Mouse (Mus musculus): ENCODE measurements around the gene Dmac2. TPM values are rescaled to one million over a fixed set of nuclear protein-coding genes. Genes with fewer than 3 reads are reported as not detected.
"Not testable (repeated sequence)": the region's sequence is repeated elsewhere in the genome, so short reads cannot be mapped to it uniquely, and the experiment has no call there.

Dmac2 gene
- polyA plus RNA-seq (2014; fragmentation: Nextera tagmentation; extraction: Ambion mirVana), result 23.3 and 24.8 TPM in 2 replicates

DNA sequence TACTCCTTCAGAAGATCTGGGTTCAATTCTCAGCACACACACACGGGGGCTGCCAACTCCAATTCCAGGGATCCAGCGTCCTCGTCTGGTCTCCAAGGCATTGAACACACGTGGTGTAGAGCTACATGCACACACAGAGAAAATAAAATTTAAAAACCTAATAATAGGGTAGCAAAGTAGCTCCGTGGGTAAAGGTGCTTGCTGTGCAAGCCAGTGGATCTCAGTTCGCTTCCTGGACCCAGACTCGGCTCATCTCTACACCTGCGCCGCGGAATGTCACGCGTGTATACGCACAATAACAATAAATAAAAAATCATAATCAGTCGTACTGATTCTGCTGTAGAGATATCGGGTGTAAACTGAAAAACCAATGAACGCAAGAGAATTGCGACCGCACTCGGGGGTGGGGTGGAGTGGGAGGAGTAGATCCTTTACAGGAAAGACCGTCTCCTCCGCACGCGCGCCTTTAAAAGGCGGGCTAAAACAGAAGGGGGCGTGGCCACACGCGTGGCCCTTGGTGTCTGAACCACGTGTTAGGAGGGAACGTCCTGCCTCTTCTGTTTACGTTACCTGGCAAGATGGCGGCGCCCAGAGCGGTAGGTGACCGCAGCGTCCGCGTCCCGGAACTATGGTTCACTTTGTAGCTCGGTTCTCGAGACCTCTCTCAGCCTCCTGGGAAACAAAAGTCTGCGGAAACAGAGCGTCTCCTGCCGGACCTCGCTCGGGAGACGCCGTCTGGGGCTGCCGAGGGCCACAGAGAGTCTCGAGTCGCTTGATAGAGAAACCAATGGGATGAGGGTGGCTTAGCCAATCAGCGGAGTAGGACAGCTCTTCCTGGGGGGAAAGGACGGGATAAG, at the start of gene Dmac2:
Gene Dmac2 (plus strand): TSS at position 550 of the 857 bp plus-strand sequence.
- no peaks in the 10 kb centered on the region for H3K9me3 ChIP-seq (ENCODE audit: control insufficient read depth, low read length)
- DNase-seq (ENCODE audit: low spot score), result peak; percentile 88
- H3K4me3 ChIP-seq (ENCODE audit: low read depth, low read length), result peak within 1 kb of the TSS; percentile 64
- peak within 1 kb of the TSS; percentile 81 for H3K4me2 ChIP-seq
- H3K27ac ChIP-seq (ENCODE audit: low read depth, low read length), result no peak within 1 kb of the TSS
- 2% methylated on average over 53 of the region's 53 CpGs for WGBS
- peak; percentile 92 for ATAC-seq (replicated peaks; ENCODE audit: low FRiP score)
- H3K27me3 ChIP-seq (replicated peaks; ENCODE audit: control insufficient read depth, insufficient read depth, low read length), result no peaks in the 10 kb centered on the region
- peaks cover 9% of the 10 kb centered on the region for H3K4me1 ChIP-seq (replicated peaks; ENCODE audit: control insufficient read depth, insufficient read depth, low read length)
- peak within 1 kb of the TSS; percentile 72 for H3K9ac ChIP-seq (ENCODE audit: low read depth, low read length)
- H3K36me3 ChIP-seq (ENCODE audit: control insufficient read depth, insufficient read depth, low read length), result 0 out of 2 replicates have a peak, but pooled peaks cover 3% of the 10 kb centered on the region

DNA sequence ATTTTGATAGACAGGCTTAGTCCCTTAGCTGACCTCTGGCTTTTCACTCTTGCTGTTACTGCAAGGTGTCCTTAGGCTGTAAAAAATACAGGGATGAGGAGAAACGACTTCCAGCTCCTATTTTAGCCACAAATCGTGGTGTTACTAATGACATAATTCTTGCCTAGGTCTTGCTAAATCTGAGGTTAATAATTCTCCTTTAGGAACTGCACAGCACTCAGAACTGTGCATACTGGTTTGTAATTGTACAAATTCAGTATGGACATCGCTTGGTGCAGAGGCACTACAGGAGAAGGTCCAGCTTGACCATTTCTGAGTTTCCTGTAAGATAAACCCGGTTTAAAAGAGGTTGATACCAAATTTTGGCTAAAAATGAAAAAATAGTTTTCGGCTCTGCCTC, 45.4 kb upstream of the Dmac2 start:
- not testable (repeated sequence) for H3K9me3 ChIP-seq (ENCODE audit: control insufficient read depth, low read length); H3K36me3 ChIP-seq (ENCODE audit: control insufficient read depth, insufficient read depth, low read length); H3K4me3 ChIP-seq (ENCODE audit: low read depth, low read length); H3K9ac ChIP-seq (ENCODE audit: low read depth, low read length); H3K4me1 ChIP-seq (replicated peaks; ENCODE audit: control insufficient read depth, insufficient read depth, low read length); H3K27ac ChIP-seq (ENCODE audit: low read depth, low read length); H3K4me2 ChIP-seq; ATAC-seq (replicated peaks; ENCODE audit: low FRiP score); DNase-seq (ENCODE audit: low spot score); H3K27me3 ChIP-seq (replicated peaks; ENCODE audit: control insufficient read depth, insufficient read depth, low read length)
- WGBS, result 69% methylated on average over 5 of the region's 5 CpGs

DNA sequence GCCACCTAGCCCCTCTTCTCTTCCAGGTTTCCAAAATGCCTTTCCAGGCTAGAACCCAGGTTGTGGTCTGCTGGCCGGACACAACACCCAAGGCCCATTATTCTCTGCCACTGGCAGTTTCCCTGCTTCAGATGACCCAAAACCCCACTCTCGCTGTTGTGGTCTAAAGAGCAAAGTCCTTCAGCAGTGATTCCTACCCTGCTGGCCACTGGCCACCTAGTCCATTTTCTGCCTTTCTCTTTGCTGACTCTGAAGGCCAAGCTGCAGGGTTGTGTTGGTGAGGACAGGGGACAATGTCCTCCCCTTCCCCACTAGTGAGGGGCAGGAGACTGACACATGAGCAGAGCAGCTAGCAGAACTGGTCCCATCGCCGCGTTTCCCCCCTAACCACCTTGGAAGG, 44.1 kb upstream of the Dmac2 start:
- no peak overlapping the region for H3K9ac ChIP-seq (ENCODE audit: low read depth, low read length)
- 82% methylated on average over 5 of the region's 5 CpGs for WGBS
- H3K4me2 ChIP-seq, result no peak overlapping the region
- no peak overlapping the region for H3K4me3 ChIP-seq (ENCODE audit: low read depth, low read length)
- H3K27me3 ChIP-seq (replicated peaks; ENCODE audit: control insufficient read depth, insufficient read depth, low read length), result no peaks in the 10 kb centered on the region
- peaks cover 4% of the 10 kb centered on the region; the same call in 1 of the 2 replicates for H3K4me1 ChIP-seq (replicated peaks; ENCODE audit: control insufficient read depth, insufficient read depth, low read length)
- no peaks in the 10 kb centered on the region for H3K9me3 ChIP-seq (ENCODE audit: control insufficient read depth, low read length)
- no peaks in the 10 kb centered on the region for H3K36me3 ChIP-seq (ENCODE audit: control insufficient read depth, insufficient read depth, low read length)
- ATAC-seq (replicated peaks; ENCODE audit: low FRiP score), result no peak
- no peak for DNase-seq (ENCODE audit: low spot score)
- H3K27ac ChIP-seq (ENCODE audit: low read depth, low read length), result no peak overlapping the region

DNA sequence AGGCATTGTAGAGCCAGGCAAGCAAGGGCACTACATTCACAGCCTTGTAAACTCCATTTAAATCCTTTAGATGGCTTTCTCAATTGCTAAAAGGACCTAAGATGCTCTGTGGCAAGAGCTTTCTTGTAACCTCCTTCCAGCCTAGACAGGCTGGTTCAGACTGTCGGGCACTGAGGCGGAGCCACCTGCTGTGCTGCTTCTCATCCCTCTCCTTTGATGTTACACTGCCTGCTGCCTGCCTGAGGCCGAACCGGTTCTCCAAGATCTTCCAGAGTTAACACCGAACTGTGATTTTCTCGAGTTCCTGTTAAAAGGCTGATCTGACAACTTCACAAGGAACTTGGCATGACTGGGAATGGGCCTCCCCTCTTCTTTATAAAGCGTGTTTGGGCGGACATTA, 43.3 kb upstream of the Dmac2 start:
- no peaks in the 10 kb centered on the region for H3K27me3 ChIP-seq (replicated peaks; ENCODE audit: control insufficient read depth, insufficient read depth, low read length)
- H3K4me3 ChIP-seq (ENCODE audit: low read depth, low read length), result no peak overlapping the region
- no peaks in the 10 kb centered on the region for H3K36me3 ChIP-seq (ENCODE audit: control insufficient read depth, insufficient read depth, low read length)
- 26% methylated on average over 8 of the region's 8 CpGs for WGBS
- H3K4me2 ChIP-seq, result no peak overlapping the region
- no peak overlapping the region for H3K9ac ChIP-seq (ENCODE audit: low read depth, low read length)
- no peak overlapping the region for H3K27ac ChIP-seq (ENCODE audit: low read depth, low read length)
- no peak for ATAC-seq (replicated peaks; ENCODE audit: low FRiP score)
- DNase-seq (ENCODE audit: low spot score), result no peak
- H3K4me1 ChIP-seq (replicated peaks; ENCODE audit: control insufficient read depth, insufficient read depth, low read length), result peaks cover 4% of the 10 kb centered on the region; the same call in 1 of the 2 replicates
- no peaks in the 10 kb centered on the region for H3K9me3 ChIP-seq (ENCODE audit: control insufficient read depth, low read length)

DNA sequence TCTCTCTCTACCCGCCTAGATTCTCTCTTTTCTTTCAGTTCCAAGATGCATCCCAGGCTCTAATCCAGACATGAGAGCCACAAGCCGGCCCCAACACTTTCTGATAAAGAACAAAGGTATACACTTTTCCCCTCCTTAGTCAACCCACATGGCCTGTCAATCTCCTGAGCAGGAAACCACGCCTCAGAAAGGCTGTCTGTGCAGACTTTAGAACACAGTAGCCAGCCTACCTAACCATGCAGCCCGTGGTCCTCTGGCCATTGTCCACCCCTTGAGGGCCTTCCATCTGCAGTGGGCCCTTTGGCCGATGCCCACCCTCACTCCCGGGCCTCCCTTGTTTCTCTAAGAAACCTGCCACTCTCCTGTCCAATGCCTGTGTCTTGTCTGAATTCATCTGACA, 42.9 kb upstream of the Dmac2 start:
- not testable (repeated sequence) for ATAC-seq (replicated peaks; ENCODE audit: low FRiP score); H3K27ac ChIP-seq (ENCODE audit: low read depth, low read length)
- WGBS, result 39% methylated on average over 6 of the region's 6 CpGs

DNA sequence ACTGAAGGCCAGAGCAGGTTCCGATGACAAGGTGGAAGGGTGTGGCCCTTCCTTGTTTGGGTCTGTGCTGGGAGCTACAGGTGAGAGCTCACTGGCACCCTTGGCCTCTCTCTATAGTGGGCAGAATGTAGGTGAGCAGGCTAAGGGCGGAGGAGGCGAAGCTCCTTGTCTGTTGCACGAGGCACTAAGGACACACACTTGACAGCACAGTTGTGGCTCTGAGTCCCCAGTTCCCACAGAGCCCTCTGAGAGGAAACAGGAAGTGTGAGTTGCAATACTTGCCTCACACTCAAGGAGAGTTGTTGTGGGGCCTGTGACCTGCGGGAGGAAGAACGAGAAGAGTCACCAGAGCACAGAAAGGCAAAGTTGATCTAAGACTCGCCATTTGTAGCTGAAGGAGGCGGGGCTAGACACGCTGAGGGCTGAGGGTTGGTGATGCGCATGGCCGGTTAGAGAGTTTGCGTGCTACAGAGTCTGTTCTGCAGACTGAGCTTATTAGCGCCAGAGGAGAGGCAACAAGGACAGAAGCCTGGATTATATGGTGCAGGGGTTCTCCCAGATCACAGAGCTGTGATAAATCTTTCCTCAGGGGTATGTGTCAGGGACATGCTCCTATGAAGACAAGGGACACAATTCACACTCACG, 42.3 kb upstream of the Dmac2 start:
- not testable (repeated sequence) for H3K27me3 ChIP-seq (replicated peaks; ENCODE audit: control insufficient read depth, insufficient read depth, low read length); H3K36me3 ChIP-seq (ENCODE audit: control insufficient read depth, insufficient read depth, low read length); H3K9me3 ChIP-seq (ENCODE audit: control insufficient read depth, low read length); DNase-seq (ENCODE audit: low spot score); H3K9ac ChIP-seq (ENCODE audit: low read depth, low read length); H3K27ac ChIP-seq (ENCODE audit: low read depth, low read length); H3K4me1 ChIP-seq (replicated peaks; ENCODE audit: control insufficient read depth, insufficient read depth, low read length); ATAC-seq (replicated peaks; ENCODE audit: low FRiP score); H3K4me2 ChIP-seq; H3K4me3 ChIP-seq (ENCODE audit: low read depth, low read length)
- WGBS, result 67% methylated on average over 12 of the region's 14 CpGs

More for the DNA sequence above, 42.9 kb upstream of the Dmac2 start:
- H3K9ac ChIP-seq (ENCODE audit: low read depth, low read length); H3K27me3 ChIP-seq (replicated peaks; ENCODE audit: control insufficient read depth, insufficient read depth, low read length); H3K36me3 ChIP-seq (ENCODE audit: control insufficient read depth, insufficient read depth, low read length); DNase-seq (ENCODE audit: low spot score); H3K4me1 ChIP-seq (replicated peaks; ENCODE audit: control insufficient read depth, insufficient read depth, low read length); H3K4me2 ChIP-seq; H3K4me3 ChIP-seq (ENCODE audit: low read depth, low read length); H3K9me3 ChIP-seq (ENCODE audit: control insufficient read depth, low read length): not testable (repeated sequence)

DNA sequence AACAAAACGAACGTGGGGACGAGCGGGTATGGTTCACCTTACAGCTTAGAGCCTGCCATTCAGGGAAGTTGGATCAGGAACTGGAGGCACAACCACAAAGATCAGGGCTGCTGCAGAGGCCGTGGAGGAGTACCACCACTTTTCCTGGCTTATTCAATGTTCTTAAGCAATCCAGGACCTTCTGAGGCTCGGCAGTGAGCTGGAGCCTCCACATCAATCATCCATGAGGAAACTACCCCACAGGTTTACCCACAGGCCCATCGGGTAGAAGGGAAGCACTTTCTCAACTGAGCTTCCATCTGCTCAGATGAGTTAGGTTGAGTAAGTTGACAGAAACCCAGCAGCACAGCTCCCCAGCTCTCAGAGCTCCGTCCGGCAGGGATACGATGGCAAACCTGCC, 39.8 kb upstream of the Dmac2 start:
- ATAC-seq (replicated peaks; ENCODE audit: low FRiP score) (no peak), DNase-seq (ENCODE audit: low spot score) (no peak)
- Histone ChIP-seq H3K4me2 (no peak overlapping the region), H3K9me3 (ENCODE audit: control insufficient read depth, low read length) (peaks cover 3% of the 10 kb centered on the region; the same call in 1 of the 2 replicates), H3K36me3 (ENCODE audit: control insufficient read depth, insufficient read depth, low read length) (no peaks in the 10 kb centered on the region), H3K4me3 (ENCODE audit: low read depth, low read length) (no peak overlapping the region), H3K27ac (ENCODE audit: low read depth, low read length) (no peak overlapping the region), H3K27me3 (replicated peaks; ENCODE audit: control insufficient read depth, insufficient read depth, low read length) (no peaks in the 10 kb centered on the region), H3K9ac (ENCODE audit: low read depth, low read length) (no peak overlapping the region), H3K4me1 (replicated peaks; ENCODE audit: control insufficient read depth, insufficient read depth, low read length) (peaks cover 4% of the 10 kb centered on the region; the same call in 1 of the 2 replicates)
- WGBS, result 80% methylated on average over 10 of the region's 10 CpGs

DNA sequence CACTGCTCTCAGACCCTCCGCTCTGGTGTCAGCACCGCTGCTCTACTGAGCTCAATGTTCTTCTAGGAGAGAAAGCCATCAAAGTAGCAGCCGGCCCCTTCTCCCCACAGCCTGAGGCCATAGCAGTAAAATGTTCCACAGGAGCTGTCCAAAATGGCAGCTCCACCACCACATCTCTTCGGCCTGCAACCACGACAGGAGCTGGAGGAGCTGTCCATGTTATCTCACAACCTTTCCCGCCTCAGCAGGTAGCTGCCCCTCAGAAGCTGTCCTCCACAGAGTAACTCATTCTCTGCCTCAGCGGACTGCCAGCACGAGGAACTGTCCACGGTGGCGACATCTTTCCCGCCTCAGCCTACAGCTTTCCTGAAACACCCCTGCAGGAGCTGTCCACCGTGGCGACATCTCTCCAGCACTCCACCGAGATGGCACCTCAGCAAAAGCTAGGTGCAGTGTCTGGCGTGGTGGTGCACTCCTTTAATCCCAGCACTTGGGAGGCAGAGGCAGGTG, 36.9 kb upstream of the Dmac2 start:
- no peaks in the 10 kb centered on the region for H3K27me3 ChIP-seq (replicated peaks; ENCODE audit: control insufficient read depth, insufficient read depth, low read length)
- H3K27ac ChIP-seq (ENCODE audit: low read depth, low read length), result no peak overlapping the region
- ATAC-seq (replicated peaks; ENCODE audit: low FRiP score) (no peak), DNase-seq (ENCODE audit: low spot score) (no peak)
- WGBS, result 73% methylated on average over 15 of the region's 15 CpGs
- no peak overlapping the region for H3K4me2 ChIP-seq
- no peak overlapping the region for H3K9ac ChIP-seq (ENCODE audit: low read depth, low read length)
- peaks cover 3% of the 10 kb centered on the region; the same call in 1 of the 2 replicates for H3K9me3 ChIP-seq (ENCODE audit: control insufficient read depth, low read length)
- H3K4me3 ChIP-seq (ENCODE audit: low read depth, low read length), result no peak overlapping the region
- no peaks in the 10 kb centered on the region for H3K36me3 ChIP-seq (ENCODE audit: control insufficient read depth, insufficient read depth, low read length)
- H3K4me1 ChIP-seq (replicated peaks; ENCODE audit: control insufficient read depth, insufficient read depth, low read length), result no peaks in the 10 kb centered on the region
